Mouse (Mus musculus) limb, embryonic 14.5 days (tissue): ENCODE measurements at regions not wholly inside any gene's neighbourhood (a gene's known extent, or its start where the extent isn't known, plus 50 kb on each side); places are given as distances from the start of the nearest gene placed in this dataset.

Experiments
- ATAC-seq: fragments of 200-750 bp; cut with Nextera tagmentation; 2 replicates; pipeline ENCODE4 v1.8.0; 2017; ENCODE audit warnings: low read depth, moderate number of reproducible peaks, moderate TSS enrichment; ENCODE audit not compliant: low FRiP score
- DNase-seq: peaks from one replicate; pipeline ENCODE4 v3.0.0-alpha.2; 2015; ENCODE audit warnings: low spot score
- H3K27ac ChIP-seq: fragments of 300-500 bp; sonication (generic); replicated peaks from 2 replicates; pipeline ENCODE4 v1.5.1; 2014; ENCODE audit warnings: low read depth, mild to moderate bottlenecking, low read length, moderate library complexity, mixed read lengths
- H3K27me3 ChIP-seq: fragments of 300-500 bp; sonication (generic); 2 replicates; pipeline ENCODE4 v1.6.1; 2014; ENCODE audit warnings: low read length, mixed read lengths; ENCODE audit not compliant: control insufficient read depth, insufficient read depth
- H3K36me3 ChIP-seq: fragments of 300-500 bp; sonication (generic); 2 replicates; pipeline ENCODE4 v1.6.1; 2014; ENCODE audit warnings: mild to moderate bottlenecking, low read length, moderate library complexity, mixed read lengths; ENCODE audit not compliant: control insufficient read depth, insufficient read depth
- H3K4me1 ChIP-seq: fragments of 300-500 bp; sonication (generic); 2 replicates; pipeline ENCODE4 v1.6.1; 2014; ENCODE audit warnings: antibody characterized with exemption, low read length, mixed read lengths; ENCODE audit not compliant: control insufficient read depth, insufficient read depth
- H3K4me2 ChIP-seq: fragments of 300-500 bp; sonication (generic); replicated peaks from 2 replicates; pipeline ENCODE4 v1.6.1; 2014; ENCODE audit warnings: low read depth, mild to moderate bottlenecking, low read length, moderate library complexity; ENCODE audit not compliant: severe bottlenecking
- H3K4me3 ChIP-seq: fragments of 300-500 bp; sonication (generic); replicated peaks from 2 replicates; pipeline ENCODE4 v1.5.1; 2014; ENCODE audit warnings: low read length
- H3K9ac ChIP-seq: fragments of 300-500 bp; sonication (generic); 2 replicates; pipeline ENCODE4 v1.6.1; 2014; ENCODE audit warnings: mild to moderate bottlenecking, low read depth, low read length, moderate library complexity; ENCODE audit not compliant: severe bottlenecking
- H3K9me3 ChIP-seq: fragments of 300-500 bp; sonication (generic); 2 replicates; pipeline ENCODE4 v1.6.1; 2016; ENCODE audit warnings: low read length; ENCODE audit not compliant: control insufficient read depth
- POLR2A ChIP-seq: fragments of 200-500 bp; IDR thresholded peaks from 2 replicates; pipeline ENCODE4 v1.8.0; 2012; ENCODE audit warnings: inconsistent platforms, mild to moderate bottlenecking, moderate library complexity, borderline replicate concordance; ENCODE audit not compliant: insufficient read depth, insufficient read length; ENCODE audit errors: extremely low read depth
- WGBS: fragments of 180-500 bp; shearing (Covaris S2); extraction: QIAGEN DNeasy Blood & Tissue Kit; methylation state at CpG from one replicate; pipeline ENCODE4 v1.1.7; 2014; 5-methylcytosine and 5-hydroxymethylcytosine counted together

DNA sequence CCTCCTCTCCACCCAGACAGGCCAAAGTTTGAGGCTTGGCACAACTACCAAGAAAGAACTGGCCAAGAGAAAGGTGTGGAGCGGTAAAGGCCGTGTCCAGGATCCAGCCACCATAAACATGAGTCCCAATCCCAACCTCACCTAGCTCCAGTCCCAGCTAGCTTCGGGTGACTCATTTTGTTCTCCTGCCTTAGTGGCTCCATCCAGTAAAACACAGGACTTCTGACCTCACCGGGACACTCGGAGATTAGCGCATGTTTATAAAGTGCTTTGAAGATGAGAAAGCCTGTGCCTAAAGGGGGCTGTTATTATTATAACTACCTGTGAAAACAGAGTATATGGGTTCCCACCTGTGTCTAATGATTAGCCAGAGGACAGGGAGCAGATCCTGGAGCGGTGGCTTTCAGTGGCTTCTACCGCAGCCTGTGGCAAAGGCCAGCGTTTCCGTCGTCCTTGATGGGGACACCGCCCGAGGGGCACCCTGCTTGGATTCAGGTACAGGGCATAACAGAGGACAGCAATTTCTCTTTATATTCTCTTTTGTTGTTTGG lies 311.9 kb downstream of the Sox9 start:
- no peak for ATAC-seq

DNA sequence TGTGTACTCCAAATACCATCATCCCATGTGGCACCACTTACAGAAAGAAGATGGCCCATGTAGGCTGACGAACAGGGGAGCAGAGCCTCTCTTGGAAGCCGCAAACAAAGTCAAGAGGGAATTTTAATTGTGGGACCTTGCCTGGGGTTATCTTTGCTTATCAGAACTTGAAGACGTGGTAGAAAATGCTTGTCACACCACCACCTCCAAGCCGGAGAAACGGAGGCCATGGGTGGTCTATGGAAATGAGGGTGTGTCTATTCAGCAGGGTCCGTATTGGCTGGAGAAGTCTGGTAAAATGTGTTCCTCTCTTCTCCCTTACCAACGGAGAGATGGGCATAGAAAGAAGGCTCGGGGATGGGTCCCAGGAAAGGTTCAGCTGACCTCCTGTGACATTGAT lies 313.6 kb downstream of the Sox9 start:
- TF ChIP-seq POLR2A = no peak
- WGBS = 81% methylated on average over 8 of the region's 8 CpGs

More for the DNA sequence above, 311.9 kb downstream of the Sox9 start:
- peaks cover 13% of the 10 kb centered on the region for H3K4me1 ChIP-seq
- no peak for TF ChIP-seq POLR2A
- H3K4me3 ChIP-seq = no peak overlapping the region
- H3K4me2 ChIP-seq = no peak overlapping the region
- no peak overlapping the region for H3K9ac ChIP-seq
- no peaks in the 10 kb centered on the region for H3K36me3 ChIP-seq
- WGBS = 78% methylated on average over 13 of the region's 13 CpGs
- no peak overlapping the region for H3K27ac ChIP-seq
- DNase-seq = no peak
- no peaks in the 10 kb centered on the region for H3K9me3 ChIP-seq
- H3K27me3 ChIP-seq = no peaks in the 10 kb centered on the region

DNA sequence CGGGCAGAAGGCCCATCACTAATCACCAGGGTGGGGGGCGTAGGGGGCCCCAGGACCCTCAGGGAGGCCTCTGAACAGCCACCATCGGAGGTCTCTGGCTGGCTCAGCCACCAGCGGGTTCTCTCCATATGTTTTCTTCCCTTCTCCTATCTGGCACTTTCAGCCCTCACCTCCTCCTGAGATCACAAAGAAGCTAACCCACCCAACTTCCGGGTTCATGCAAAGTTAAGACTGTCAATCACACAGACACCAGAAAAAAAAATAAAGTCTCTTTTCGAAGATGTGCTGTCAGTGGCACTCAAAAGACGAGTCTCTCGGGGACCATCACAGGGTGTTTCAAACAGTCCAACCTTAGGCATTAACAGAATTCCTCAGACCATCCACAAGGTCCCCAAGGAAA lies 314.2 kb downstream of the Sox9 start:
- Histone ChIP-seq H3K4me3 (no peak overlapping the region), H3K9me3 (no peaks in the 10 kb centered on the region), H3K4me1 (peaks cover 16% of the 10 kb centered on the region), H3K27ac (no peak overlapping the region), H3K4me2 (no peak overlapping the region), H3K36me3 (no peaks in the 10 kb centered on the region), H3K27me3 (no peaks in the 10 kb centered on the region), H3K9ac (no peak overlapping the region)
- DNase-seq (no peak), ATAC-seq (no peak)
- 48% methylated on average over 8 of the region's 8 CpGs for WGBS
- no peak for TF ChIP-seq POLR2A

More for the DNA sequence above, 313.6 kb downstream of the Sox9 start:
- DNase-seq (no peak), ATAC-seq (no peak)
- Histone ChIP-seq H3K9me3 (no peaks in the 10 kb centered on the region), H3K4me2 (no peak overlapping the region), H3K9ac (no peak overlapping the region), H3K4me3 (no peak overlapping the region), H3K4me1 (peaks cover 16% of the 10 kb centered on the region), H3K27ac (no peak overlapping the region), H3K36me3 (no peaks in the 10 kb centered on the region), H3K27me3 (no peaks in the 10 kb centered on the region)

DNA sequence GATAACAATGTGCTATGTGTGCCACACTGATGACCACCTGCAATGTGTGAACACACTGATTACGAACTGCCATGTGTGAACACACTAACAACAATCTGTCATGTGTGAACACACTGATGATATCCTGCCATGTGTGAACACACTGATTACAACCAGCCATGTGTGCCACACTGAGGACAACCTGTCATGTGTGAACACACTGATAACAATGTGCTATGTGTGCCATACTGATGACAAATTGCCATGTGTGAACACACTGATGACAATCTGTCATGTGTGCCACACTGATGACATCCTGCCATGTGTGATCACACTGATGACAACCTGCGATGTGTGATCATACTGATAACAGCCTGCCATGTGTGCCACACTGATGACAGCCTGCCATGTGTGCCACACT lies 316.3 kb downstream of the Sox9 start:
- no peak for TF ChIP-seq POLR2A
- no peak overlapping the region for H3K4me2 ChIP-seq
- peaks cover 20% of the 10 kb centered on the region for H3K4me1 ChIP-seq
- H3K9me3 ChIP-seq = no peaks in the 10 kb centered on the region
- H3K27me3 ChIP-seq = no peaks in the 10 kb centered on the region
- WGBS = 96% methylated on average over 2 of the region's 2 CpGs
- H3K4me3 ChIP-seq = no peak overlapping the region
- no peak overlapping the region for H3K9ac ChIP-seq
- no peak overlapping the region for H3K27ac ChIP-seq
- DNase-seq (no peak), ATAC-seq (no peak)
- H3K36me3 ChIP-seq = no peaks in the 10 kb centered on the region

DNA sequence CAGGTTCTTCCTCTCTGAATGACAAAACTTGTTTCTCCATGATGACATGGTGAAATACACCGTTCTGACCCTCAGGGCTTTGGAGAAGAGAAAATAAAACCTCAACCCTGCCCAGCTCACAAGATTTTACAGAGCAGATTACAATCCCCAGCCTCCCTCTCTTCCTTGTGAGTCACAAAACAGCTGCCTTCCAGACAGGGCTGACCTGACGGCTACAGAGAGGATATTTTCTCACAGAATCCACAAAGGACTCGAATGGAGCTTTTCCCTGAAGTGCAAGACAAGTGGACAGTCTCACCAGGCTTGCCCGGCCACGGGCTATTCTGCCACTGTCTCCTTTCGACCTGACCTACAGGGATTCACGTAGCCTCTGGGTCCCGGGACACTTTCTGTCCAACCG lies 318.8 kb downstream of the Sox9 start:
- peaks cover 27% of the 10 kb centered on the region for H3K4me1 ChIP-seq

DNA sequence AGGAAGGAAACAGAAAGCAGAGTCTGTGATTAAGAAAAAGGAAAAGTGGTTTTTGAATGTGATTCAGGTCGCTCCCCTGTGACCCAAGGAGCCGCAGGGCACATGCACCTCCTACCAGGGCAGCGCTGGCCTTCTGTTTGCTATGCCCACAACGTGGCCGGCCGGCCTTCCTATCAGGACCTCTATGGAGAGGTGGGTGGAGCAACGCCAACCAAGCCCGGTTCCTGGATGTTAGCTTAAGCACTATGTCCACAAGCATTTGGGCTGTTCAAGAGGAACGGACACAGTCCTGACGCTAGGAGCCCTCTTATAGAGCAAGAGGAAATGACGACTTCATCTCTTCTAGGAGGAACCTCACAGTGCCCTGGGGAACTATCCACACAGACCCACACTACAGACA lies 319.5 kb downstream of the Sox9 start:
- H3K27me3 ChIP-seq = no peaks in the 10 kb centered on the region
- WGBS = 65% methylated on average over 11 of the region's 11 CpGs
- H3K4me2 ChIP-seq = no peak overlapping the region
- no peak for TF ChIP-seq POLR2A
- DNase-seq (no peak), ATAC-seq (no peak)
- no peaks in the 10 kb centered on the region for H3K36me3 ChIP-seq
- no peaks in the 10 kb centered on the region for H3K9me3 ChIP-seq
- no peak overlapping the region for H3K9ac ChIP-seq
- H3K27ac ChIP-seq = no peak overlapping the region
- peaks cover 20% of the 10 kb centered on the region for H3K4me1 ChIP-seq
- H3K4me3 ChIP-seq = no peak overlapping the region

More for the DNA sequence above, 318.8 kb downstream of the Sox9 start:
- Histone ChIP-seq H3K27me3 (no peaks in the 10 kb centered on the region), H3K9ac (no peak overlapping the region), H3K4me3 (no peak overlapping the region), H3K36me3 (no peaks in the 10 kb centered on the region), H3K27ac (no peak overlapping the region), H3K9me3 (no peaks in the 10 kb centered on the region), H3K4me2 (no peak overlapping the region)
- ATAC-seq = no peak
- DNase-seq = no peak
- WGBS = 51% methylated on average over 9 of the region's 9 CpGs
- TF ChIP-seq POLR2A = no peak
